Mouse (Mus musculus) stomach, embryonic 16.5 days (tissue): ENCODE results near the gene Pusl1. TPM values are rescaled to one million over a fixed set of nuclear protein-coding genes. Genes with fewer than 3 reads are reported as not detected.

Experiments used
- ATAC-seq: fragments of 200-750 bp; cut with Nextera tagmentation; 2 replicates; pipeline ENCODE4 v1.8.0; 2017; ENCODE audit warnings: moderate number of reproducible peaks, moderate TSS enrichment; ENCODE audit not compliant: insufficient read depth, low FRiP score
- H3K27ac ChIP-seq: fragments of 300-500 bp; sonication (generic); 2 replicates; pipeline ENCODE4 v1.5.1; 2014; ENCODE audit warnings: low read length
- H3K27me3 ChIP-seq: fragments of 300-500 bp; sonication (generic); 2 replicates; pipeline ENCODE4 v1.6.1; 2014; ENCODE audit warnings: low read length, control low read depth, mixed read lengths; ENCODE audit not compliant: control insufficient read depth, insufficient read depth
- H3K36me3 ChIP-seq: fragments of 300-500 bp; sonication (generic); 2 replicates; pipeline ENCODE4 v1.6.1; 2014; ENCODE audit warnings: low read length; ENCODE audit not compliant: control insufficient read depth, insufficient read depth
- H3K4me1 ChIP-seq: fragments of 300-500 bp; sonication (generic); 2 replicates; pipeline ENCODE4 v1.6.1; 2014; ENCODE audit warnings: low read length, control low read depth, mixed read lengths; ENCODE audit not compliant: control insufficient read depth, insufficient read depth
- H3K4me2 ChIP-seq: fragments of 300-500 bp; sonication (generic); 2 replicates; pipeline ENCODE4 v1.6.1; 2014; ENCODE audit warnings: low read depth, low read length, mixed read lengths
- H3K4me3 ChIP-seq: fragments of 300-500 bp; sonication (generic); replicated peaks from 2 replicates; pipeline ENCODE4 v1.5.1; 2014; ENCODE audit warnings: mild to moderate bottlenecking, low read length
- H3K9ac ChIP-seq: fragments of 300-500 bp; sonication (generic); 2 replicates; pipeline ENCODE4 v1.6.1; 2014; ENCODE audit warnings: low read length
- H3K9me3 ChIP-seq: fragments of 300-500 bp; sonication (generic); replicated peaks from 2 replicates; pipeline ENCODE4 v1.6.1; 2016; ENCODE audit warnings: low read length, control low read depth; ENCODE audit not compliant: control insufficient read depth
- whole genome bisulfite sequencing: fragments of 180-500 bp; shearing (Covaris S2); extraction: QIAGEN DNeasy Blood & Tissue Kit; methylation state at CpG from one replicate; pipeline ENCODE4 v1.1.7; 2014; 5-methylcytosine and 5-hydroxymethylcytosine counted together
- polyA plus RNA-seq: library from polyadenylated mRNA; unstranded; fragments of >200 nt; fragmentation: Nextera tagmentation; extraction: Ambion mirVana; gene quantifications from 2 replicates; pipeline ENCODE4 v1.2.1, GENCODE M21; 2015

The Pusl1 gene
- polyA plus RNA-seq, 1 experiment from 2014 or later = 51.2 TPM

- H3K27me3 ChIP-seq = no peaks in the 10 kb centered on the region
- H3K4me2 ChIP-seq = no peak overlapping the region
- 82% methylated on average over 3 of the region's 3 CpGs for WGBS
- H3K9me3 ChIP-seq = no peaks in the 10 kb centered on the region
- no peak overlapping the region for H3K27ac ChIP-seq
- ATAC-seq = no peak
- peaks cover 20% of the 10 kb centered on the region for H3K36me3 ChIP-seq
- peaks cover 23% of the 10 kb centered on the region for H3K4me1 ChIP-seq
- no peak overlapping the region for H3K9ac ChIP-seq
- no peak overlapping the region for H3K4me3 ChIP-seq
Measured at GRCm38 (mm10) chr4:155851368-155851767, 40.2 kb downstream of the Pusl1 start.

DNA sequence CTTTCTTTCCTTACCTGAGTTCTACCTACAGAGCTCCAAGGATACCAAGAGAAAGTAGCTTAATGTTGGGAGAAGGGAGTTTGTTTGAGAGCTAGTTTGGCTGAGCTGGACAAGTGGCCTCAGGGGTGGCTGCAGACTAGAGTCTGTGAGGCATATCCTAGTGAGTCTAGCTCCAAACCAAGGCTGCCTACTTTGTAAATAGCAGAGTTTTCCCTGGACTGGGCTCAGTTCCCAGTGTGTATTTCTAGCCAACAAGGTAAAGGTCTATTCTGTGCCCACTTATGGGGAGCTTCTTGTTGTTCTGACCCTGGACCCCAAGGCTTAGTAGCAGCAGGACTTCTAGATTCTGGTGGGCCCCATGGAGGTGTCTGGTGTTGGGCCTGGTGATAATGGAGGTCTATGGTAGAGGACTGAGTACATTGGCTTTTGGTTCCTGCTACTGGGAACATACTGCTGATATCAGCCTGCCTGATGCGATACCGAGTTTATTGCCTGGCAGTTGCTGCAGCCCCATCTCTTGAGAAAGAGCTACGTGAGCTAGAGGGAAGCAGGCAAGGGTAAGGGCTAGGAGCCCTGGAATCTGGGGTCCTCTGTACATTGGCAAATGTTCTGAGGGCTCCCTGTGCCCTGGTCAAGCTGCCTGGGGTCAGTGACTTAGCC lies 41.7 kb downstream of the Pusl1 start:
- 79% methylated on average over 3 of the region's 3 CpGs for WGBS
- no peak for ATAC-seq
- peaks cover 24% of the 10 kb centered on the region for H3K4me1 ChIP-seq
- H3K36me3 ChIP-seq = peaks cover 7% of the 10 kb centered on the region; the same call in 1 of the 2 replicates
- no peaks in the 10 kb centered on the region for H3K9me3 ChIP-seq
- H3K27ac ChIP-seq = no peak overlapping the region
- no peak overlapping the region for H3K4me2 ChIP-seq
- H3K27me3 ChIP-seq = no peaks in the 10 kb centered on the region
- no peak overlapping the region for H3K9ac ChIP-seq
- no peak overlapping the region for H3K4me3 ChIP-seq

- Histone ChIP-seq H3K4me3 (no peak overlapping the region), H3K27me3 (no peaks in the 10 kb centered on the region), H3K27ac (no peak overlapping the region), H3K4me2 (no peak overlapping the region), H3K4me1 (peaks cover 24% of the 10 kb centered on the region), H3K9me3 (no peaks in the 10 kb centered on the region), H3K36me3 (peaks cover 4% of the 10 kb centered on the region; the same call in 1 of the 2 replicates), H3K9ac (no peak overlapping the region)
- no peak for ATAC-seq
- 94% methylated on average over 2 of the region's 2 CpGs for WGBS
Measured at GRCm38 (mm10) chr4:155849391-155849790, 42.2 kb downstream of the Pusl1 start.

GRCm38 (mm10) chr4:155848434-155849095 lies 43.0 kb downstream of the Pusl1 start:
- Histone ChIP-seq H3K27me3 (no peaks in the 10 kb centered on the region), H3K36me3 (peaks cover 3% of the 10 kb centered on the region), H3K4me3 (peak overlapping the region; percentile 72), H3K4me2 (peak overlapping the region; percentile 90), H3K27ac (no peak overlapping the region), H3K9me3 (no peaks in the 10 kb centered on the region), H3K9ac (peak overlapping the region; percentile 93), H3K4me1 (peaks cover 24% of the 10 kb centered on the region)
- no peak for ATAC-seq
- 57% methylated on average over 7 of the region's 7 CpGs for WGBS

DNA sequence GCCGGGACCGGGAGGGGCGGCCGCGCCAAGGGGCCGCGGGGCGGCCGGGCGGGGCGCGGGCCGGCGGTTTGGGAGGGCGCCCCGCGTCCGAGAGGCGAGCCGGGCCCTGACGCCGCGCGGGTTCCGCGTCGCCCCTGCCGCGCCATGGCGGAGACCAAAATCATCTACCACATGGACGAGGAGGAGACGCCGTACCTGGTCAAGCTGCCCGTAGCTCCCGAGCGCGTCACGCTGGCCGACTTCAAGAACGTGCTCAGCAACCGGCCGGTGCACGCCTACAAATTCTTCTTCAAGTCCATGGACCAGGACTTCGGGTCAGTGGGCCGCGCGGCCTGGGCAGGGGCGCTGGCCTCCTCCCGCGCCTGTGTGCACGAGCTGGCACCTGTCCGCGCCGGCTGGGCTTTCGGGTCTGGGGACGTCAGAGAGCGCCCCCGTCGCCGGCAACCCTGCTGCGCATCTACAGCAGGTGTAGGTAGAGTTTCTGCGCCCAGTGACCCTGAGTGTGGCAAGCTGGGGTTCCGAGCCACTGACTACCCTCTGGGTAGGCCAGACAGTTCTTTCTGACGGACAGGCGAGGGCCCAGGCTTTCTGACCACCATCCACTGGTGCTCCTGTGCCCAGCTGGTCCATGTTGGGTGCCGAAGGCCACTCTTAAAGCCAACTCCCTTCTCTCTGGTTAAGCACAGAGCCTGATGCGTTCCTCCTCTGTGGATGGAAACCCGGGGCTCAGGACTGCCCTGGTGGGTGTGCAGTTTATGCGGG lies 43.8 kb downstream of the Pusl1 start:
- ATAC-seq = peak; percentile 21
- Histone ChIP-seq H3K4me1 (peaks cover 24% of the 10 kb centered on the region), H3K9ac (peak overlapping the region; percentile 93), H3K36me3 (no peaks in the 10 kb centered on the region; the same call in 1 of the 2 replicates), H3K27ac (peak overlapping the region; percentile 59), H3K9me3 (no peaks in the 10 kb centered on the region), H3K4me2 (peak overlapping the region; percentile 90), H3K27me3 (no peaks in the 10 kb centered on the region), H3K4me3 (peak overlapping the region; percentile 72)
- 2% methylated on average over 68 of the region's 69 CpGs for WGBS

DNA sequence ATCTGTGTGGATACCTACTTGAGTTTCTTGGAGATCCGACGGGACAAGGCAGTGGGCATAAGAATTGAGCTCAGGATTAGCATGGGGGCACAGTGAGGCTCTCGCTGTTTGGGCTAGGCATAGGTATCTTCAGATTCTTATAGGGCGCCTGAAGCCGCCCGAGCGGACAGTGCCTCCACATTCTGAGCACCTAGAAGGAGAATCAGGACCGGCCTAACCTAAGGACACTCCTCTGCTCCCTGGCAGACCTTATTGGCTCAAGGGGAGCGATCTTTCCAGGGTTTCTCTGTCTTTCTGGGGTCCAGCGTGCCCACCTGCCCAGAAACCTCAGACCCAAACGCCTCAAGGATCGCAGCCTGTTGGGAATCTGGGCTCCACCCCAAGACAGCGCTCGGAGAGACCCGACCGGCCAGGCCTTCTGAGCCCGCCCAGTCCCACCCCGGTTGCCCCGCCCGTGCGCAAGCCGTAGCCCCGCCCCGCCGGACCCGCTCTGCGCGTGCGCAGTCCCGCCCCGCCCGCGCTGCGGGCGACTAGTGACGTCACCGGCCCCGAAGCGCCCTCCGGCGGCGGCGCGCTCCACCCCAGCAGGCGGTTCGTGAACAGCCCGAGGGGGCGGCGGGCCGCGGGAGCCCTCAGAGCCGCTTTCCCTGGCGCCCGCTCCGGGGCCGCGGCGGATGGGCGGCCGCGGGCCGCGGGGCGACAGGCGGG lies 44.6 kb downstream of the Pusl1 start, which contains the start of gene Dvl1:
TSS of gene Dvl1 (plus strand) at position 532 of the 708 bp plus-strand sequence.
- no peaks in the 10 kb centered on the region; the same call in 1 of the 2 replicates for H3K36me3 ChIP-seq
- H3K27me3 ChIP-seq = no peaks in the 10 kb centered on the region
- peaks cover 24% of the 10 kb centered on the region for H3K4me1 ChIP-seq
- H3K9me3 ChIP-seq = no peaks in the 10 kb centered on the region
- H3K4me2 ChIP-seq = peak within 1 kb of the TSS; percentile 90
- ATAC-seq = peak; percentile 93
- H3K9ac ChIP-seq = peak within 1 kb of the TSS; percentile 93
- 2% methylated on average over 64 of the region's 65 CpGs for WGBS
- peak within 1 kb of the TSS; percentile 59 for H3K27ac ChIP-seq
- peak within 1 kb of the TSS; percentile 72 for H3K4me3 ChIP-seq

DNA sequence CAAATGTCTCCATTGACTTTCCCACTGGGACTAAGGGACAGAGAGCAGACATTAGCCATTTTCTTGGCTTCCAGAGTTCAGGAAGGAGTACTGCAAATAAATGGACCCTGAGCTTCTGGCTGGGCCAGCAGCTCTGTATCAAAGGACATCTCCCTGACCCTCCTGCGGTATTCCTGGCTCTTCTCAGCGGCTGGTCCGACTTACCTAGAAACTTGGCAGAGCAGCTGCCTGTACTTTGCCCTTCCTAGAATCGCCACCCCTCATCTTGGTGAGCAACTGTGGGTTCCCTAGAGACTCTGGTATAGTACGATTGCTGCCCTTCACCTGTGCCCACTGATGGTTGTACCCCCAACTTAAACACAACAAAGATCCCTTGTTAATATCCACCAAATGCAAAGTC lies 48.4 kb downstream of the Pusl1 start:
- no peaks in the 10 kb centered on the region for H3K9me3 ChIP-seq
- H3K4me2 ChIP-seq = no peak overlapping the region
- H3K27ac ChIP-seq = no peak overlapping the region
- H3K4me3 ChIP-seq = no peak overlapping the region
- no peaks in the 10 kb centered on the region for H3K27me3 ChIP-seq
- 95% methylated on average over 5 of the region's 5 CpGs for WGBS
- ATAC-seq = no peak
- H3K4me1 ChIP-seq = peaks cover 32% of the 10 kb centered on the region
- H3K36me3 ChIP-seq = no peaks in the 10 kb centered on the region; the same call in none of the 2 replicates
- no peak overlapping the region for H3K9ac ChIP-seq

DNA sequence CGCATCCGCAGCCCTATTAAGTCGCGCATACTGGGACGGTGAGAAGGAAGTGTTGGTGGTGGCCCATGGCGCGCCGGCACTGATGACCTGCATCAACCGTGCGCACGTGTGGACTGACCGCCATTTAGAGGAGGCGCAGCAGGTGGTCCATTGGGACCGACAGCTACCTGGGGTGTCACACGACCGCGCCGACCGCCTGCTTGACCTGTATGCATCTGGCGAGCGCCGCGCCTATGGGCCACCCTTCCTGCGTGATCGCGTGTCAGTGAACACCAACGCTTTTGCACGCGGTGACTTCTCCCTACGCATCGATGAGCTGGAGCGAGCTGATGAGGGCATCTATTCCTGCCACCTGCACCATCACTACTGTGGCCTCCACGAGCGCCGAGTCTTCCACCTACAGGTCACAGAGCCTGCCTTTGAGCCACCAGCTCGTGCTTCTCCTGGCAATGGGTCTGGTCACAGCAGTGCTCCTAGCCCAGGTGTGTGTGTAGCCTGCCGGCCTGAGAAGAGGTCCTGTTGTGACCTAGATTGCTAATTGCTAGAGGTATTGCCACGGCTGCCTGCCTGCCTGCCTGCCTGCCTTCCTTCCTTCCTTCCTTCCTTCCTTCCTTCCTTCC lies 49.8 kb downstream of the Pusl1 start:
- no peak overlapping the region for H3K27ac ChIP-seq
- no peak for ATAC-seq
- peak overlapping the region; percentile 69 for H3K4me3 ChIP-seq
- peak overlapping the region; percentile 80 for H3K9ac ChIP-seq
- no peaks in the 10 kb centered on the region for H3K27me3 ChIP-seq
- H3K4me2 ChIP-seq = peak overlapping the region; percentile 93
- H3K9me3 ChIP-seq = no peaks in the 10 kb centered on the region
- peaks cover 37% of the 10 kb centered on the region for H3K4me1 ChIP-seq
- WGBS = 44% methylated on average over 38 of the region's 38 CpGs
- no peaks in the 10 kb centered on the region; the same call in none of the 2 replicates for H3K36me3 ChIP-seq
